Mouse (Mus musculus): ENCODE measurements at regions not wholly inside any gene's neighbourhood (a gene's known extent, or its start where the extent isn't known, plus 50 kb on each side); places are given as distances from the start of the nearest gene placed in this dataset.

DNA sequence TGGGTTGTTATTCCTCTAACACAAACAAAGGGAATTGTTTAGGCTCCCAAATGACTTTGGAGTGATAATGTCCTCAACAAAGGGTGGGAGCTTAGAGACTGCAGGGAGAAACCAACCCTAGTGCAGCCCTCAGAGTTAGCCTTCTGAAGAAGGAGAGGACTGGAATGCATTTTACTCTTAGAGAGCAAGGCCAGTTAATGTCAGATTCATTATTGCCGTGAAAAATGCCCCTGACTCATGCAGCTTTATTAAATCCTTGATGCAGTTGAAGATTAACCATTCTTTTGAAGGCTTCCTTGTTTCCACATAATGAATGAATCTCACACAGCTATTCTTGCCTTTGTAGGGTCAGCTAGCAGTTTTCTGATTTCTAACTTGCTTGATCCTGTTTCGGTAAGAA is 855.3 kb downstream of the Kcna4 start:
- no peak overlapping the region for H3K4me3 ChIP-seq (ENCODE audit: low read depth, low read length)
- DNase-seq = no peak
- H3K4me1 ChIP-seq (ENCODE audit: insufficient read depth) = no peaks in the 10 kb centered on the region
- TF ChIP-seq CTCF (IDR thresholded peaks at IDR 0.05; ENCODE audit: low read depth) (no peak), EP300 (IDR thresholded peaks at IDR 0.05; ENCODE audit: low read depth) (no peak)
- H3K27ac ChIP-seq (ENCODE audit: low read depth) = no peak overlapping the region
- H3K9me3 ChIP-seq (ENCODE audit: low read length) = no peaks in the 10 kb centered on the region
- H3K4me2 ChIP-seq (ENCODE audit: low read depth, low read length) = no peak overlapping the region
- no peaks in the 10 kb centered on the region for H3K27me3 ChIP-seq (ENCODE audit: insufficient read depth, low read length)
- WGBS (ENCODE audit: insufficient replicate concordance) = 73% methylated on average over 2 of the region's 2 CpGs
- no peaks in the 10 kb centered on the region for H3K36me3 ChIP-seq (replicated peaks; ENCODE audit: insufficient read depth, low read length)
- ATAC-seq = no peak
- H3K9ac ChIP-seq (replicated peaks) = no peak overlapping the region

DNA sequence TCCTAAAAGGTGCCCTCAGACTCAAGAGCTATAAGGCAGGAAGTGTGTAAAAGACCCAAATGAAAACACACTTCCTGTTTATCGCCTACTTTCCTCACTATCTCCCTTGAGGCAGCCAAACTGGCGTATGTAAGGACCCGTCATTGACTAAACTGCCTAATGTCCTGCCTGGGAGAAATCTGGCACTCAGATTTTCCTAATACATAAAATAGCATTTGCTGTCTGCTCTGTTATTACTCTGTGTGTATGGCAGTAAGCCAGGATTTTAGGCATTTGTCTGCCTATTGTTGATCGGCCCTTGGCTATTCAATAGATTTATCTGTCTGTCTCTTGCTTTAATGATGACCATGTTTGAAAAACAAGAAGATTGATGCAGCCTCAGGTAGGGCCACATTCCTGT is 857.8 kb downstream of the Kcna4 start:
- no peaks in the 10 kb centered on the region for H3K9me3 ChIP-seq (ENCODE audit: low read length)
- H3K9ac ChIP-seq (replicated peaks) = no peak overlapping the region
- 31% methylated on average over 4 of the region's 4 CpGs for WGBS (ENCODE audit: insufficient replicate concordance)
- H3K4me2 ChIP-seq (ENCODE audit: low read depth, low read length) = no peak overlapping the region
- TF ChIP-seq EP300 (IDR thresholded peaks at IDR 0.05; ENCODE audit: low read depth) (no peak), CTCF (IDR thresholded peaks at IDR 0.05; ENCODE audit: low read depth) (no peak)
- no peak overlapping the region for H3K4me3 ChIP-seq (ENCODE audit: low read depth, low read length)
- H3K27me3 ChIP-seq (ENCODE audit: insufficient read depth, low read length) = no peaks in the 10 kb centered on the region
- no peak overlapping the region for H3K27ac ChIP-seq (ENCODE audit: low read depth)
- no peaks in the 10 kb centered on the region for H3K36me3 ChIP-seq (replicated peaks; ENCODE audit: insufficient read depth, low read length)
- ATAC-seq (no peak), DNase-seq (no peak)
- no peaks in the 10 kb centered on the region for H3K4me1 ChIP-seq (ENCODE audit: insufficient read depth)

DNA sequence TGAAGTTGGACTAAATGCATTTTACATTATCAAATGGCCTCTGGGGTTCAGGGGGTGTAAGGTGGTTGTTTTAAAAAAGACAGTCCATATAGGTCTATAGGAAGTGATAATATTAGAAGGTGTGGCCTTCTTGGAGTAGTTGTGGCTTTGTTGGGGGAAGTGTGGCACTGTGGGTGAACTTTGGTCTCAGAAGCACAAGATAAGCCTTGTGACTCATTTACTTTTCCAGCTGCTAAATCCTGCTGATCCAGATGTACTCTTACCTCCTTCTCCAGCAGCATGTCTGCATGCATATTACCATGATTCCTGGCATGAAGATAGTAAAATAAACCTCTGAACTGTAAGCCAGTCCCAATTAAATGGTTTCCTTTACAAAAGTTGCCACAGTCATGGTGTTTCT is 865.8 kb downstream of the Kcna4 start:
- no peaks in the 10 kb centered on the region for H3K36me3 ChIP-seq (replicated peaks; ENCODE audit: insufficient read depth, low read length)
- DNase-seq (no peak), ATAC-seq (no peak)
- H3K4me2 ChIP-seq (ENCODE audit: low read depth, low read length) = no peak overlapping the region
- H3K4me1 ChIP-seq (ENCODE audit: insufficient read depth) = no peaks in the 10 kb centered on the region
- TF ChIP-seq CTCF (IDR thresholded peaks at IDR 0.05; ENCODE audit: low read depth) = no peak
- H3K9me3 ChIP-seq (ENCODE audit: low read length) = no peaks in the 10 kb centered on the region
- no peak overlapping the region for H3K9ac ChIP-seq (replicated peaks)
- H3K27me3 ChIP-seq (ENCODE audit: insufficient read depth, low read length) = no peaks in the 10 kb centered on the region
- no peak overlapping the region for H3K4me3 ChIP-seq (ENCODE audit: low read depth, low read length)
- no peak overlapping the region for H3K27ac ChIP-seq (ENCODE audit: low read depth)

DNA sequence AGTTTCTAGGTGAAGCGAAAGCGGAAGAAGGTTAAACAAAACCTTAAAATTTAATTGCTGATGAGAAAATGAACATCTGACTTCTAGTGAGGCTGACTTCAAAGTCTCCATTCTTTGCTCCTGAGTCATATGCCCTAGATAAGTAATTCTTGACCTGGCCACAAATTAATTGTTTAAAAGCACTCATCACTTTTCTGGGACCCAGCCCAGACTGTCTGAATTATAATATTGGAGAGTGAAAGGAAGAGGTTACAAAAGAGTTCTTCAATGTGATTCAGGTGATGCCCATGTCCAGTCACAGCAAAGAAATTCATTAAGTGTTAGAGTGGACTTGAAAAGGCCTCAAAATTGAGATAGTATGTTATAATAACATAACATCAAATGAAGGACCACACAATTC is 867.3 kb downstream of the Kcna4 start:
- no peaks in the 10 kb centered on the region for H3K4me1 ChIP-seq (ENCODE audit: insufficient read depth)
- H3K4me3 ChIP-seq (ENCODE audit: low read depth, low read length) = no peak overlapping the region
- ATAC-seq (no peak), DNase-seq (no peak)
- H3K4me2 ChIP-seq (ENCODE audit: low read depth, low read length) = no peak overlapping the region
- H3K27ac ChIP-seq (ENCODE audit: low read depth) = no peak overlapping the region
- H3K9me3 ChIP-seq (ENCODE audit: low read length) = no peaks in the 10 kb centered on the region
- no peak for TF ChIP-seq CTCF (IDR thresholded peaks at IDR 0.05; ENCODE audit: low read depth)
- TF ChIP-seq EP300 (IDR thresholded peaks at IDR 0.05; ENCODE audit: low read depth) = no peak
- no peaks in the 10 kb centered on the region for H3K27me3 ChIP-seq (ENCODE audit: insufficient read depth, low read length)
- no peaks in the 10 kb centered on the region for H3K36me3 ChIP-seq (replicated peaks; ENCODE audit: insufficient read depth, low read length)
- no peak overlapping the region for H3K9ac ChIP-seq (replicated peaks)
- 80% methylated on average over 2 of the region's 2 CpGs for WGBS (ENCODE audit: insufficient replicate concordance)

DNA sequence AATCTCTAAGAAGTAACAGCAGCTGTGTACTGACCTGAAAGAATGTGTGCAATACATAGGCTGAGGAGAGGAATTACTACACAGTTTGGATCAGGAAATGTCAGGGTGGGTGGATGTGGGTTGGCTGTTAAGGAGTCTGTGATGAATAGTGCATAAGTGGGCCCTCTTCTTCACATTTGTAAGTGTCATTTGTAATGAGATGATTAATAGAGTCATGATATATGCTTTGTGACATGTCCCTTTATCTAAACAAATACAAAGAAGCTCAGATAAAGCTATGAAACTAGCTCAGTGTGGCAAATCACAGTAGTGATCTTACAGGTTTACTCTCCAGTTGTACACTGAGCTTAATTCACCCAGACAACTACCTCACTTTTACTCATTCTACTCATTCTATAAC is 867.9 kb downstream of the Kcna4 start:
- Histone ChIP-seq H3K36me3 (replicated peaks; ENCODE audit: insufficient read depth, low read length) (no peaks in the 10 kb centered on the region), H3K27ac (ENCODE audit: low read depth) (no peak overlapping the region), H3K4me1 (ENCODE audit: insufficient read depth) (no peaks in the 10 kb centered on the region), H3K4me2 (ENCODE audit: low read depth, low read length) (no peak overlapping the region), H3K4me3 (ENCODE audit: low read depth, low read length) (no peak overlapping the region), H3K9ac (replicated peaks) (no peak overlapping the region), H3K9me3 (ENCODE audit: low read length) (no peaks in the 10 kb centered on the region), H3K27me3 (ENCODE audit: insufficient read depth, low read length) (no peaks in the 10 kb centered on the region)
- TF ChIP-seq EP300 (IDR thresholded peaks at IDR 0.05; ENCODE audit: low read depth) (no peak), CTCF (IDR thresholded peaks at IDR 0.05; ENCODE audit: low read depth) (no peak)
- ATAC-seq = no peak
- no peak for DNase-seq

DNA sequence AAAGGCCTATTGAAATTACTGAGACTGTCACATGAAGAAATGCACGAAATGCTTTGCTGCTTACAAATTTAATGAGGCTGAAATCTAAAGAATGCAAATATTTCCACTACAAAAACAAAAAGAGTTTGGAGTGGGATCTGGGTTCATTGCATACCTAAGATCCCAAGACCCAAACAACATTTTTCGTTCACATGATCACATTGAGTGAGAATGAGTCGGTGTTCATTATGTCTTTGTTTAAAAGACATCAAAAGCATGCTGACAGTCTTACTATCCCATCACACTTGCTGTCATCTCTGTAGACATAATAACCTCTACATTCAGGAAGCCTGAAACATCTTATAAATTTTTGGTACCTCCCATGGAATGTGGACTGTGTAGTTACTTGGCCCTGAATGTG is 870.4 kb downstream of the Kcna4 start:
- WGBS (ENCODE audit: insufficient replicate concordance) = 73% methylated on average over 3 of the region's 3 CpGs
- TF ChIP-seq CTCF (IDR thresholded peaks at IDR 0.05; ENCODE audit: low read depth) = no peak
- TF ChIP-seq EP300 (IDR thresholded peaks at IDR 0.05; ENCODE audit: low read depth) = no peak
- H3K27me3 ChIP-seq (ENCODE audit: insufficient read depth, low read length) = no peaks in the 10 kb centered on the region
- H3K9me3 ChIP-seq (ENCODE audit: low read length) = no peaks in the 10 kb centered on the region
- no peak overlapping the region for H3K9ac ChIP-seq (replicated peaks)
- H3K36me3 ChIP-seq (replicated peaks; ENCODE audit: insufficient read depth, low read length) = no peaks in the 10 kb centered on the region
- no peaks in the 10 kb centered on the region for H3K4me1 ChIP-seq (ENCODE audit: insufficient read depth)
- H3K27ac ChIP-seq (ENCODE audit: low read depth) = no peak overlapping the region
- no peak for DNase-seq
- H3K4me2 ChIP-seq (ENCODE audit: low read depth, low read length) = no peak overlapping the region
- no peak for ATAC-seq
- H3K4me3 ChIP-seq (ENCODE audit: low read depth, low read length) = no peak overlapping the region

DNA sequence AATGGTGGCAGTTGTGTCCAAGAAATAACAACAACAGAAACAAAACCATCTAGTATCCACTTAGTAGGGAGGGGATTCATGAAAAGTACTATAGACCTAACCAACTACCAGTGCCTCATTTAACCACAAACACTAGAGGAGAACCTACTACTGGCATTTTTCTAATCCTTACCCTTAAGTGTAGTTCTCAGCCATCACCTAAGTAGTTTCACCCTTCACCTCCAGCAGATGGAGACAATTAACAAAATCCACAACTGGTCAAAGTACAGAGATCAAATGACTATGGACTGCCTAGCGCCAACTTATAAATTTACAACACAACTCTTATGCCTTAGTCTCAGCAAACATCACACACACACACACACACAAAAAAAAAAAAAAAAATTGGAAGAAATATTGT is 874.6 kb downstream of the Kcna4 start:
- H3K4me3 ChIP-seq (ENCODE audit: low read depth, low read length) = no peak overlapping the region
- ATAC-seq (no peak), DNase-seq (no peak)
- no peaks in the 10 kb centered on the region for H3K4me1 ChIP-seq (ENCODE audit: insufficient read depth)
- H3K4me2 ChIP-seq (ENCODE audit: low read depth, low read length) = no peak overlapping the region
- H3K27ac ChIP-seq (ENCODE audit: low read depth) = no peak overlapping the region
- no peaks in the 10 kb centered on the region for H3K27me3 ChIP-seq (ENCODE audit: insufficient read depth, low read length)
- H3K9me3 ChIP-seq (ENCODE audit: low read length) = no peaks in the 10 kb centered on the region
- TF ChIP-seq CTCF (IDR thresholded peaks at IDR 0.05; ENCODE audit: low read depth) (no peak), EP300 (IDR thresholded peaks at IDR 0.05; ENCODE audit: low read depth) (no peak)
- 75% methylated on average over 1 of the region's 1 CpGs for WGBS (ENCODE audit: insufficient replicate concordance)
- H3K9ac ChIP-seq (replicated peaks) = no peak overlapping the region
- H3K36me3 ChIP-seq (replicated peaks; ENCODE audit: insufficient read depth, low read length) = no peaks in the 10 kb centered on the region
